Mouse (Mus musculus) embryonic facial prominence, embryonic 11.5 days (tissue): ENCODE results near the gene Snx33. TPM values are rescaled to one million over a fixed set of nuclear protein-coding genes. Genes with fewer than 3 reads are reported as not detected.
"Not testable (repeated sequence)": the region's sequence is repeated elsewhere in the genome, so short reads cannot be mapped to it uniquely, and the experiment has no call there.

Experiments
- ATAC-seq: fragments of 200-750 bp; cut with Nextera tagmentation; replicated peaks from 2 replicates; pipeline ENCODE4 v1.8.0; 2017; ENCODE audit warnings: low read depth; ENCODE audit not compliant: insufficient number of reproducible peaks, low FRiP score, low TSS enrichment
- DNase-seq: peaks from one replicate; pipeline ENCODE4 v3.0.0-alpha.2; 2015; ENCODE audit warnings: low spot score
- H3K27ac ChIP-seq: fragments of 300-500 bp; sonication (generic); replicated peaks from 2 replicates; pipeline ENCODE4 v1.5.1; 2014; ENCODE audit warnings: mild to moderate bottlenecking, low read depth, low read length, control low read depth
- H3K27me3 ChIP-seq: fragments of 300-500 bp; sonication (generic); 2 replicates; pipeline ENCODE4 v1.6.1; 2014; ENCODE audit warnings: mild to moderate bottlenecking, low read length, moderate library complexity, mixed read lengths; ENCODE audit not compliant: control insufficient read depth, insufficient read depth
- H3K36me3 ChIP-seq: fragments of 300-500 bp; sonication (generic); replicated peaks from 2 replicates; pipeline ENCODE4 v1.6.1; 2014; ENCODE audit warnings: low read depth, mild to moderate bottlenecking, low read length, moderate library complexity, mixed read lengths; ENCODE audit not compliant: control insufficient read depth, insufficient read depth
- H3K4me1 ChIP-seq: fragments of 300-500 bp; sonication (generic); 2 replicates; pipeline ENCODE4 v1.6.1; 2014; ENCODE audit warnings: low read length, mixed read lengths; ENCODE audit not compliant: control insufficient read depth, insufficient read depth
- H3K4me2 ChIP-seq: fragments of 300-500 bp; sonication (generic); 2 replicates; pipeline ENCODE4 v1.6.1; 2014; ENCODE audit warnings: low read depth, mild to moderate bottlenecking, control low read depth, low read length, moderate library complexity
- H3K4me3 ChIP-seq: fragments of 300-500 bp; sonication (generic); 2 replicates; pipeline ENCODE4 v1.5.1; 2014; ENCODE audit warnings: low read depth, low read length, control low read depth
- H3K9ac ChIP-seq: fragments of 300-500 bp; sonication (generic); replicated peaks from 2 replicates; pipeline ENCODE4 v1.6.1; 2014; ENCODE audit warnings: mild to moderate bottlenecking, control low read depth, low read length
- H3K9me3 ChIP-seq: fragments of 300-500 bp; sonication (generic); replicated peaks from 2 replicates; pipeline ENCODE4 v1.6.1; 2016; ENCODE audit warnings: mild to moderate bottlenecking, low read length, inconsistent platforms, mixed read lengths; ENCODE audit not compliant: control insufficient read depth
- WGBS: fragments of 180-500 bp; shearing (Covaris S2); extraction: QIAGEN DNeasy Blood & Tissue Kit; methylation state at CpG from one replicate; pipeline ENCODE4 v1.1.7; 2014; 5-methylcytosine and 5-hydroxymethylcytosine counted together
- polyA plus RNA-seq: library from polyadenylated mRNA; unstranded; fragments of >200 nt; fragmentation: Nextera tagmentation; extraction: Ambion mirVana; gene quantifications from 2 replicates; pipeline ENCODE4 v1.2.1, GENCODE M21; 2014

Gene Snx33
- polyA plus RNA-seq, 1 experiment from 2014 or later, result 6.6 TPM

DNA sequence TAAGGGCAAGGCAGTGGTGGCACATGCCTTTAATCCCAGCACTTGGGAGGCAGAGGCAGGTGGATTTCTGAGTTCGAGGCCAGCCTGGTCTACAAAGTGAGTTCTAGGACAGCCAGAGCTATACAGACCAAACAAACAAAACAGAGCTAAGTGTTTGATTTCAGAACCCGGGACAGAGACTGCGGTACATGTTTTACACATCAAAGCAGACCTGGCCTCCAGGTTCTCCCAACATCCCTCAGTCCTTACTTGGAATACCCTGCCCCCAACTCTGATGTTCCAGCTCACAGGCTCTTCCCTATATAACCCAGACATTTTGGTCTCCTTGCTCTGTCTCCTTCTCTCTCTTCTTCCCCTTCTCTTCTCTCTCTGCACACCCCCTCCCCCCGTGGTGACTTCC lies 18.2 kb downstream of the Snx33 start:
- H3K9ac ChIP-seq, H3K36me3 ChIP-seq, H3K27me3 ChIP-seq, DNase-seq, H3K4me1 ChIP-seq, ATAC-seq, H3K4me3 ChIP-seq, H3K4me2 ChIP-seq, H3K9me3 ChIP-seq, H3K27ac ChIP-seq: not testable (repeated sequence)
- WGBS, result 48% methylated on average over 4 of the region's 4 CpGs

DNA sequence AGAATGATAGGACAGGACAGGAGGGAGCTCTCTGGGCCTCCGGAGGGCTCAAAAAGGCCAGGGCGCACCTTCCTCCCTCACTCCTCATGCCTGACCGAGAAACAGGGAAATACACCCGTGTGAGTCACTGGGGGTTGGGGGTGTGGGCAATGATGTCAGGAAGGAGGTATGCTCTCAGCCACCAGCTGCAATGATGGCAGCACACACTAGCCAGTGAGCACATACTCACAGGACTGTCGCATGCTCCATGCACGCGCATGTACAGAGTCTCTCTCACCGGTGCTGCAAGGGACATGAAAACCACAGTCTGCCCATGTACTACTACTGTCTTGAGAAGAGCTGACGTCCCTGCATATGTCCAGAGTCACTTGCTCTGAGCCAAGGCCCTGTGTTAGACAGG lies 20.6 kb downstream of the Snx33 start:
- H3K27ac ChIP-seq, result no peak overlapping the region
- no peak overlapping the region for H3K9ac ChIP-seq
- H3K4me2 ChIP-seq, result no peak overlapping the region
- no peak overlapping the region for H3K4me3 ChIP-seq
- H3K36me3 ChIP-seq, result no peaks in the 10 kb centered on the region
- no peak for ATAC-seq
- no peaks in the 10 kb centered on the region for H3K27me3 ChIP-seq
- no peaks in the 10 kb centered on the region; the same call in 1 of the 2 replicates for H3K4me1 ChIP-seq
- 85% methylated on average over 9 of the region's 9 CpGs for WGBS
- DNase-seq, result no peak
- H3K9me3 ChIP-seq, result no peaks in the 10 kb centered on the region

DNA sequence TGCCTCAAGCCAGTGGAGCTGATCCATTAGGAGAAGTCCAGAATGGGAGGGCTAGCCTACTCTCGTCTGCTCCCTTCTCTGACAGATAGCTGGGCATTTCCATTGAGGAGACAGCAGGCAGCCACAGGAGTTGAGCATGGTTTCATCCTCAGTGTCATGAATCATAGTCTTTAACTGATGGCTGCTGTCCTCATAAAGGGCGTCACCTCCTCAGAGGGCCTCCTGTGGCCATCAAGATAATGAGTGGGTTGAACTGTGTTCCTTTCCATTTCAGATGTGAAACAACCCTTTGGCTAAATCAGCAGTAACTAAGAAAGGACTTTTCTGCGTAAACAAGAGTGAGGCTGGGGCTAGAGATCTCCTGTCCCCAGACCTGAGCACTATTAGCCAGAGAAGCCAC lies 24.5 kb downstream of the Snx33 start:
- WGBS, result 77% methylated on average over 3 of the region's 3 CpGs
- DNase-seq (no peak), ATAC-seq (no peak)

DNA sequence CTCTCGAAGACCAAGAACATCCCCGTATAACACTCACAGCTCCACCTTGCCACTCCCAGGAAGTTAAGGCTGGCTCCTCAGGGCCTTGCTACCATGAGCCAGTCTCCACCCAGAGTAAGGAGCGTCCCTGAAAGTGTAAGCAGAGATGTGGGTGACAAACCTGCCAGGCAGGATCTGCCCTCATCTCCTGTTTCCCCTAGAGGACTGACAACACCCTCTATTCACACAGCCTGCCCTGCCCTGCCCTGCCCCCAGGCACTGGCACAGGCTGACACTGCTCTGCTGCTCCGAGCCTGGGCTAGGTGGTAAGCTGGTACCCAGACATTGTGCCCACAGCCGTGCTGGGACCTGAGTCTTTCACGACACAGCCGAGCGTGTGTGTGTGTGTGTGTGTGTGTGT lies 27.0 kb downstream of the Snx33 start:
- Histone ChIP-seq H3K27me3 (no peaks in the 10 kb centered on the region), H3K9me3 (no peaks in the 10 kb centered on the region), H3K4me3 (no peak overlapping the region), H3K4me2 (no peak overlapping the region), H3K9ac (no peak overlapping the region), H3K4me1 (no peaks in the 10 kb centered on the region), H3K27ac (no peak overlapping the region), H3K36me3 (no peaks in the 10 kb centered on the region)
- DNase-seq, result no peak
- WGBS, result 65% methylated on average over 8 of the region's 8 CpGs
- ATAC-seq, result 0 out of 2 replicates have a peak, but pooled peaks have one; percentile 42

More for the DNA sequence above, 24.5 kb downstream of the Snx33 start:
- no peaks in the 10 kb centered on the region for H3K27me3 ChIP-seq
- H3K9me3 ChIP-seq, result no peaks in the 10 kb centered on the region
- H3K9ac ChIP-seq, result no peak overlapping the region
- H3K27ac ChIP-seq, result no peak overlapping the region
- H3K4me1 ChIP-seq, result no peaks in the 10 kb centered on the region
- H3K36me3 ChIP-seq, result no peaks in the 10 kb centered on the region
- no peak overlapping the region for H3K4me3 ChIP-seq
- no peak overlapping the region for H3K4me2 ChIP-seq

DNA sequence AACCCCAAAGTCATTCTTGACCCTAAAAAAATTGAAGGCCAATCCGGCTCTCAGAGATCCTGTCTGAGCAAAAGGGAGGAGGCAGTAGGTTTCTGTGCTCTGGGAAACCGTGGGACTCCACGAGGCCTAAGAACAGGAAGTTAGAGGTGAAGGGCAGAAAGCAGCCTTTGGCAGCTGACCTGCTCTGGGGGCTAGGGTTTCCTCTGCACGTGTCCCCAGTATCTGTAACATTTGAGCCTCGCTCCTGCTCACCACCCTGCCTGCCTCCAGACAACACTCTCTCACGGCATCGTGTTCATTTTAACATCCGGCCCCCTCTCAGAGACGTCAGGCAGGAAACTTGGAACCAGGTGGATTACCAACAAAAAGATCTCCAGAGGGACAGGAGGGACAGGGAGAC lies 27.6 kb downstream of the Snx33 start:
- no peak overlapping the region for H3K4me3 ChIP-seq
- ATAC-seq, result no peak
- WGBS, result 31% methylated on average over 9 of the region's 9 CpGs
- H3K36me3 ChIP-seq, result no peaks in the 10 kb centered on the region
- H3K4me1 ChIP-seq, result no peaks in the 10 kb centered on the region
- DNase-seq, result no peak
- H3K27ac ChIP-seq, result no peak overlapping the region
- H3K9me3 ChIP-seq, result no peaks in the 10 kb centered on the region
- H3K27me3 ChIP-seq, result no peaks in the 10 kb centered on the region
- H3K4me2 ChIP-seq, result no peak overlapping the region
- no peak overlapping the region for H3K9ac ChIP-seq

DNA sequence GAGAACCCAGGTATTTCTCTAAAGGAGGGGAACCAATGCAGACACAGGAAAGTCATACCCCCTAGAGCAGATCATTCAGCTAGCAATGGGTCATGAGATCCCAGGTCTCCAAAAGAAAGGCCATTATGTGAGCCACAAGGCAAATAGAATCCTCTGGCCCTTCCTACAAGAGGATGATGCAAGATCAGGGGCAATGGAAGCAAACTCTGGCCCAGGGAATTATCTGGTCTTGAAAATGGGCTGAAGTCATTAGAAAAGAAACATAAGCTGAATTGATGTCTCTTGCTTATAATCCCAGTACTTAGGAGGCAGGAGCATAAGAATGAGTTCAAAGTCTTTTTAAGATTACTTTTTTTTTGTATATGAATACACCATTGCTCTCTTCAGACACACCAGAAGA lies 28.1 kb downstream of the Snx33 start:
- Histone ChIP-seq H3K4me1 (no peaks in the 10 kb centered on the region), H3K4me2 (no peak overlapping the region), H3K4me3 (no peak overlapping the region), H3K36me3 (no peaks in the 10 kb centered on the region), H3K9me3 (no peaks in the 10 kb centered on the region), H3K9ac (no peak overlapping the region), H3K27me3 (no peaks in the 10 kb centered on the region), H3K27ac (no peak overlapping the region)
- ATAC-seq (no peak), DNase-seq (no peak)

DNA sequence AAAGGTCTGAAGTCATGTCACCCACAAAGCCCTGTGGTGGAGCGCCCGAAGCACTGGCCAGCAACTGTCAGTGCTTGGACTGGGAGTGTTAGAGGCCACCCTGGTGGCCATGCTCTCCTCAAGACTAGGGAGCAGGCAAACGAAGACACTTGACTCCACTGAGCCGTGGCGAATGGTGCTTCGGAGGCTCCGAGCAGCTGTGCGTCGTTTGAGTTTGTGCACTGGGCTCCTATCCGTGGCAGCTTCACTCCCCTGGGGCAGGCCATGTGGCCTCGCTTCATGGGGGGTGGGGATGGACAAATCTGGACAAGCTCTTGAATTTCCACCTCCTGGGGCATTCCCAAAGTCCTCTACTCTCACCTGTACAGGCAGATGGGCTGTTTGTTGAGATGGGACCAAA lies 28.8 kb downstream of the Snx33 start:
- Histone ChIP-seq H3K4me1 (no peaks in the 10 kb centered on the region), H3K27me3 (no peaks in the 10 kb centered on the region), H3K9me3 (no peaks in the 10 kb centered on the region), H3K27ac (no peak overlapping the region), H3K9ac (no peak overlapping the region), H3K36me3 (no peaks in the 10 kb centered on the region), H3K4me2 (no peak overlapping the region), H3K4me3 (no peak overlapping the region)
- no peak for DNase-seq
- 65% methylated on average over 11 of the region's 11 CpGs for WGBS
- ATAC-seq, result no peak

DNA sequence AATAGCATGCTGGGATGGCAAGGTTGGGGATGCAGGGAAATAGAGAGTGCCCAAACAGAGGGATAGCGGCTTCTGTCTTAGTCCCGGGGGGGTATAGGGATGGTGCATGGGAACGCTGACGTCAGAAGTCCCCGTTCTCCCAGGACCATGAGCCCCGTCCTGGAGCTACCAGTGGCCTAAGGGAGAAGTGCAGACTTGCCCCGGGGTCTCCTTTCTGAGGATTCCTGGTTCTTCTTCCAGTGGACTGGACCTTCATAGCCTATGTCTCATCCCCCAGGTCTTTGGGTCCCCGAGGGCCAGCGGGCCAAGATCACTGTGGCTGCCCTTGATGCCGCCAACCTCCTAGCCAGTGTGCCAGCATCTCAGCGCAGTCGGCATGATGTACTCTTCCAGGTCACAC lies 31.4 kb downstream of the Snx33 start:
- Histone ChIP-seq H3K27me3 (no peaks in the 10 kb centered on the region), H3K4me2 (no peak overlapping the region), H3K4me1 (peaks cover 4% of the 10 kb centered on the region), H3K9me3 (no peaks in the 10 kb centered on the region), H3K4me3 (no peak overlapping the region), H3K36me3 (no peaks in the 10 kb centered on the region), H3K9ac (no peak overlapping the region; the same call in 1 of the 2 replicates), H3K27ac (no peak overlapping the region)
- DNase-seq, result no peak
- 90% methylated on average over 12 of the region's 12 CpGs for WGBS
- ATAC-seq, result no peak
